Mouse (Mus musculus) splenic B cell, adult 2 months (primary cell): ENCODE measurements at regions not wholly inside any gene's neighbourhood (a gene's known extent, or its start where the extent isn't known, plus 50 kb on each side); places are given as distances from the start of the nearest gene placed in this dataset.

Experiments used
- DNase-seq: peaks from one replicate; pipeline ENCODE4 v3.0.0-alpha.2; 2011; ENCODE audit warnings: low read depth, low spot score
- H3K27me3 ChIP-seq: 2 replicates; pipeline ENCODE4 v1.6.1; 2012; ENCODE audit warnings: mild to moderate bottlenecking, low read length, moderate library complexity, mixed read lengths; ENCODE audit not compliant: control insufficient read depth, poor library complexity, insufficient read depth, severe bottlenecking
- H3K36me3 ChIP-seq: 2 replicates; pipeline ENCODE4 v1.6.1; 2012; ENCODE audit warnings: mild to moderate bottlenecking, low read length, moderate library complexity, mixed read lengths; ENCODE audit not compliant: control insufficient read depth, poor library complexity, insufficient read depth, severe bottlenecking

GRCm38 (mm10) chr12:9997571-9997970 lies 372.2 kb upstream of the Nt5c1b start:
- Histone ChIP-seq H3K27me3 (no peaks in the 10 kb centered on the region), H3K36me3 (no peaks in the 10 kb centered on the region)
- no peak for DNase-seq

- no peak for DNase-seq
- Histone ChIP-seq H3K27me3 (no peaks in the 10 kb centered on the region), H3K36me3 (no peaks in the 10 kb centered on the region)
Measured at GRCm38 (mm10) chr12:9999933-10000332, 369.8 kb upstream of the Nt5c1b start.

- Histone ChIP-seq H3K36me3 (no peaks in the 10 kb centered on the region), H3K27me3 (no peaks in the 10 kb centered on the region)
- no peak for DNase-seq
Measured at GRCm38 (mm10) chr12:10008473-10008872, 361.3 kb upstream of the Nt5c1b start.

GRCm38 (mm10) chr12:10016710-10017581 lies 352.8 kb upstream of the Nt5c1b start:
- no peak for DNase-seq
- Histone ChIP-seq H3K27me3 (no peaks in the 10 kb centered on the region), H3K36me3 (no peaks in the 10 kb centered on the region)

GRCm38 (mm10) chr12:10035479-10035878 lies 334.3 kb upstream of the Nt5c1b start:
- no peak for DNase-seq
- no peaks in the 10 kb centered on the region for H3K36me3 ChIP-seq
- H3K27me3 ChIP-seq, result no peaks in the 10 kb centered on the region

- Histone ChIP-seq H3K27me3 (no peaks in the 10 kb centered on the region), H3K36me3 (no peaks in the 10 kb centered on the region)
- DNase-seq, result no peak
Measured at GRCm38 (mm10) chr12:10062006-10062514, 307.7 kb upstream of the Nt5c1b start.

GRCm38 (mm10) chr12:10078341-10078740 lies 291.4 kb upstream of the Nt5c1b start:
- H3K27me3 ChIP-seq, result no peaks in the 10 kb centered on the region
- DNase-seq, result no peak
- H3K36me3 ChIP-seq, result no peaks in the 10 kb centered on the region

GRCm38 (mm10) chr12:10079482-10079881 lies 290.3 kb upstream of the Nt5c1b start:
- H3K27me3 ChIP-seq, result no peaks in the 10 kb centered on the region
- no peaks in the 10 kb centered on the region for H3K36me3 ChIP-seq
- DNase-seq, result no peak

GRCm38 (mm10) chr12:10112874-10113453 lies 256.8 kb upstream of the Nt5c1b start:
- no peaks in the 10 kb centered on the region for H3K36me3 ChIP-seq
- no peaks in the 10 kb centered on the region for H3K27me3 ChIP-seq
- no peak for DNase-seq

GRCm38 (mm10) chr12:10122102-10122501 lies 247.7 kb upstream of the Nt5c1b start:
- Histone ChIP-seq H3K36me3 (no peaks in the 10 kb centered on the region), H3K27me3 (no peaks in the 10 kb centered on the region)
- DNase-seq, result no peak

GRCm38 (mm10) chr12:10127995-10128573 lies 241.7 kb upstream of the Nt5c1b start:
- no peaks in the 10 kb centered on the region for H3K27me3 ChIP-seq
- DNase-seq, result no peak
- H3K36me3 ChIP-seq, result no peaks in the 10 kb centered on the region

- no peak for DNase-seq
- H3K36me3 ChIP-seq, result no peaks in the 10 kb centered on the region
Measured at GRCm38 (mm10) chr12:10134141-10134540, 235.6 kb upstream of the Nt5c1b start.

GRCm38 (mm10) chr12:10135915-10136314 lies 233.9 kb upstream of the Nt5c1b start:
- H3K27me3 ChIP-seq, result no peaks in the 10 kb centered on the region
- no peaks in the 10 kb centered on the region for H3K36me3 ChIP-seq
- no peak for DNase-seq

More at GRCm38 (mm10) chr12:10134141-10134540, 235.6 kb upstream of the Nt5c1b start:
- no peaks in the 10 kb centered on the region for H3K27me3 ChIP-seq

GRCm38 (mm10) chr12:10140131-10140530 lies 229.6 kb upstream of the Nt5c1b start:
- Histone ChIP-seq H3K27me3 (no peaks in the 10 kb centered on the region), H3K36me3 (no peaks in the 10 kb centered on the region)
- DNase-seq, result no peak

GRCm38 (mm10) chr12:10160837-10161236 lies 208.9 kb upstream of the Nt5c1b start:
- DNase-seq, result no peak
- Histone ChIP-seq H3K36me3 (no peaks in the 10 kb centered on the region), H3K27me3 (no peaks in the 10 kb centered on the region)
